Mouse (Mus musculus): ENCODE data around the gene Nup214. TPM values are rescaled to one million over a fixed set of nuclear protein-coding genes. Genes with fewer than 3 reads are reported as not detected.

The Nup214 gene
- polyA plus RNA-seq, 1 experiment from 2014 or later, result 76.0 TPM

DNA sequence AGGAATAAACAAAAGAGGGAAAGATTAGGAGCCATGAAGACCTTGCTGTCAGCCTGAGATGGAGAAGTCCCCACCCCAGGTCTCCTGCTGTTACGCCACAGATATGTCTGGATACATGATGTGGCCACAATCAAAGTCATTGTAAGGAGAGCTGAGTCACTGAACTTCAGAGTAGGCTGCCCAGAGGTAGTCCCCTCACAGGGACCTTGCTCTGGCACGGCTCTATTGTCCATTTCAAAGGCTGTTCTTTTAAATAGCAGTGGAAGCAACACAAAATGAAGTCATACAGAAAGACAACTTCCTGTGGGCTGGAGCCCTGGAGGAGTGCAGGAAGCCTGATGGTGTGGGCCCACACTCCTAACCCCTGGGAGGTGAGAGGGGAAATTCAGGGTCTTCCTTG is 87.0 kb downstream of the Nup214 start:
- no peak overlapping the region for H3K9ac ChIP-seq (ENCODE audit: low read length)
- WGBS, result 77% methylated on average over 2 of the region's 2 CpGs
- DNase-seq (ENCODE audit: low spot score), result no peak
- H3K4me2 ChIP-seq (ENCODE audit: low read depth, low read length, severe bottlenecking), result no peak overlapping the region
- no peak overlapping the region for H3K27ac ChIP-seq (ENCODE audit: low read depth, low read length)
- H3K4me3 ChIP-seq (ENCODE audit: low read depth, low read length), result no peak overlapping the region
- no peaks in the 10 kb centered on the region for H3K4me1 ChIP-seq (replicated peaks; ENCODE audit: control insufficient read depth, insufficient read depth, low read length)
- ATAC-seq (replicated peaks; ENCODE audit: low FRiP score), result no peak
- no peaks in the 10 kb centered on the region for H3K9me3 ChIP-seq (ENCODE audit: control insufficient read depth, low read length)
- H3K36me3 ChIP-seq (ENCODE audit: control insufficient read depth, insufficient read depth, low read length), result no peaks in the 10 kb centered on the region; the same call in 1 of the 2 replicates
- H3K27me3 ChIP-seq (ENCODE audit: control insufficient read depth, insufficient read depth, low read length), result no peaks in the 10 kb centered on the region

DNA sequence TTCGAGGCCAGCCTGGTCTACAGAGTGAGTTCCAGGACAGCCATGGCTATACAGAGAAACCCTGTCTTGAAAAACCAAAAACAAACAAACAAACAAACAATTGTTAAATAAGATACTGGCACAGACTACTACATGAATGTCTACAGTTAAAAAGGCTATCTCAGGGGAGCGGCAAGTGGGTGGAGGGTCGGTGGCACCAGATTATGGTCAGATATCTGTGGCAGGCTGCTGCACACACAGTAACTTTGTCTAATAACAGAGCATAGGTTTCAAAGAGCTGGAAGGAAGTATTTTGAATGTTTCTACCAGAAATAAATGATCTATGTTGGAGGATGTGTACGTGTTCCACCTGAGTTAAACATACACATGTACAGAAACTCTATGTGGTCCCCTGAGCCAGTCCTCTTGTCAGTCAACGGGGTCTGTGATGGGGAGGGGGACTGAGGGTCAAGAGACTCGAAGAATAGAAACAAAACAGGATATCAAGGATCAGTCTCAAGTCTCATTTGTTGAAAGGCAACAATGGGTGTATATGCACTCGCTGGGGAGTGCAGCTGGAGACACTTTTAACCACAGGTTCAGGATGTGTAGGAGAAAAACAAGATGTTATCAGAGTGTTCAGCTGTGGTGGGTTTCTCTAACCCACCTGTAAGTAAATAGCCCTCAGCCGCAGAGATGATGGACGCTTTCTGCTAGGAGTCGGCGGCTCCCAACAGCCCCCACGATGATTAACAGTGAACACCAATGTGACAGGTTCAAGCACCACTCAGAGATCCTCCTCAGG is 87.7 kb downstream of the Nup214 start:
- DNase-seq (ENCODE audit: low spot score), result no peak
- no peak overlapping the region for H3K4me2 ChIP-seq (ENCODE audit: low read depth, low read length, severe bottlenecking)
- no peak overlapping the region for H3K4me3 ChIP-seq (ENCODE audit: low read depth, low read length)
- no peaks in the 10 kb centered on the region for H3K9me3 ChIP-seq (ENCODE audit: control insufficient read depth, low read length)
- no peaks in the 10 kb centered on the region for H3K27me3 ChIP-seq (ENCODE audit: control insufficient read depth, insufficient read depth, low read length)
- no peak for ATAC-seq (replicated peaks; ENCODE audit: low FRiP score)
- H3K27ac ChIP-seq (ENCODE audit: low read depth, low read length), result no peak overlapping the region
- H3K4me1 ChIP-seq (replicated peaks; ENCODE audit: control insufficient read depth, insufficient read depth, low read length), result no peaks in the 10 kb centered on the region
- H3K9ac ChIP-seq (ENCODE audit: low read length), result no peak overlapping the region
- WGBS, result 82% methylated on average over 12 of the region's 12 CpGs
- H3K36me3 ChIP-seq (ENCODE audit: control insufficient read depth, insufficient read depth, low read length), result no peaks in the 10 kb centered on the region; the same call in 1 of the 2 replicates

DNA sequence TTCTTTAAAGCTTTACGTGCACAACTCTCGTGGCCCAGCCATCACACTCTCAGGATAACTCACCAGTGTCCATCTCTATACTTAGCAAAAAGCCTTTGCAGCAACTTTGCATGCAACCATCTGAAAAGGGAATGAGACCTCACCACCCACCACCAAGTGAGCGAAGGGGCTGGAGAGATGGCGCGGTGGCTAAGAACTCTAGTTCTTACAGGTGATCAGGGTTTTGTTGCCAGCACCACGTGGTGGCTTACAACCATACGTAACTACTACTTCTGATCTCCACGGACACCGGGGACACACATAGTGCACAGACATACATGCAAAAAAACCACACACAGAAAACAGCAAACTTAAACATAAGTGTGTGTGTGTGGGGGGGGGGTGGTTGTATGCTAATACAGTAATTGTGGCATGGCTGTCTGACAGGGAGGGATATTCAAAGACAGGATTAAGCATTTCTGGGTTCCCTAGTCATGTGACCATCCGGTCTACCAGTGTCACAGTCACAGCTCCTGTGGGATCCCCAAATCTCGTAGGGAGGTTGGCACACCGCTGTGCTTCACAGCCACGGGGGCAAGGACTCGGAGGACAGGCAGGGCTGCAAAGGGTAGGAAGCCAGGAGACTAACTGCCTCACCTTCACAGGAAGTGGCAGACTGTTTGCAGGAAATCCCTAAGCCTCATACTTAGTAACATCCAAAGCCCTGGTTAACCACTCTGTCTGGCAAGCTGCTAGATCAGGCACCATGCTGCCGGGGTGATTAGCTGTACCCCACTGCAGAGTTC is 88.6 kb downstream of the Nup214 start:
- Histone ChIP-seq H3K4me1 (replicated peaks; ENCODE audit: control insufficient read depth, insufficient read depth, low read length) (no peaks in the 10 kb centered on the region), H3K4me2 (ENCODE audit: low read depth, low read length, severe bottlenecking) (no peak overlapping the region), H3K36me3 (ENCODE audit: control insufficient read depth, insufficient read depth, low read length) (no peaks in the 10 kb centered on the region; the same call in 1 of the 2 replicates), H3K27me3 (ENCODE audit: control insufficient read depth, insufficient read depth, low read length) (no peaks in the 10 kb centered on the region), H3K9me3 (ENCODE audit: control insufficient read depth, low read length) (no peaks in the 10 kb centered on the region), H3K9ac (ENCODE audit: low read length) (no peak overlapping the region), H3K4me3 (ENCODE audit: low read depth, low read length) (no peak overlapping the region), H3K27ac (ENCODE audit: low read depth, low read length) (no peak overlapping the region)
- WGBS, result 90% methylated on average over 15 of the region's 15 CpGs
- no peak for DNase-seq (ENCODE audit: low spot score)
- ATAC-seq (replicated peaks; ENCODE audit: low FRiP score), result no peak

DNA sequence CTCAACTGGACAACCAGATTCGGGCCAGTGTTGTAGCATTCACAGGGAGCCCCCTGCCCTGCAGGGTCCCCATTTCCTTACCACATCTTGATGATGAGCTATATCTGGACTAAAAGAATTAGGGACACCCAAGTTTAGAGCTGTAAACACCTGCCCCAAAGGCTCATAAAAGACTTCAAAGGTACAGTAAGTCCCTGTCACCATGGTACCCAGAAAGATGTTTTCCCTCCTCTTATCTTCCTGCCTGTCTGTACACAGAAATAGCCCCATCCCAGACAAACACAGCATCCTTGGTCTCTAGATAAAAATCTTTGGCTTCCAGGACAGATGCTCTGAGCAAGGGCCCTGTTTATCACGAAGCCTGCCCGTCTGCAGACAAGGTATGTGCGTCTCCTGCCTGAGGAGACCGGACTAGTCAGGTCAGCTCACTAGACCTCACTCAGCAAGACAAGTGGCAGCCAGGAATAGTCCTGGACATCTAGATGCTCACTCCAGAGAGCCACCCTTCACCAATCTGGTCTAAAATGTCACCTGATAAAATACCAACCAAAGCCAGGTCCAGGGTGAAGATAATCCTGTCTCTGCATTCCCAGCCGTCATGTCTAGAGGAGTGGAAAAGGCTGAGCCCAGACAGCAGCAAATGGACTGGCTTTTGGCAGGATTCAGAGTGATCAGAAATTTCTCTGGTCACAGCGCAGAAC is 89.4 kb downstream of the Nup214 start:
- Histone ChIP-seq H3K9me3 (ENCODE audit: control insufficient read depth, low read length) (no peaks in the 10 kb centered on the region), H3K36me3 (ENCODE audit: control insufficient read depth, insufficient read depth, low read length) (no peaks in the 10 kb centered on the region; the same call in 1 of the 2 replicates), H3K4me2 (ENCODE audit: low read depth, low read length, severe bottlenecking) (no peak overlapping the region), H3K4me1 (replicated peaks; ENCODE audit: control insufficient read depth, insufficient read depth, low read length) (no peaks in the 10 kb centered on the region), H3K9ac (ENCODE audit: low read length) (no peak overlapping the region), H3K27ac (ENCODE audit: low read depth, low read length) (no peak overlapping the region), H3K4me3 (ENCODE audit: low read depth, low read length) (no peak overlapping the region), H3K27me3 (ENCODE audit: control insufficient read depth, insufficient read depth, low read length) (no peaks in the 10 kb centered on the region)
- 87% methylated on average over 7 of the region's 7 CpGs for WGBS
- ATAC-seq (replicated peaks; ENCODE audit: low FRiP score) (no peak), DNase-seq (ENCODE audit: low spot score) (no peak)

DNA sequence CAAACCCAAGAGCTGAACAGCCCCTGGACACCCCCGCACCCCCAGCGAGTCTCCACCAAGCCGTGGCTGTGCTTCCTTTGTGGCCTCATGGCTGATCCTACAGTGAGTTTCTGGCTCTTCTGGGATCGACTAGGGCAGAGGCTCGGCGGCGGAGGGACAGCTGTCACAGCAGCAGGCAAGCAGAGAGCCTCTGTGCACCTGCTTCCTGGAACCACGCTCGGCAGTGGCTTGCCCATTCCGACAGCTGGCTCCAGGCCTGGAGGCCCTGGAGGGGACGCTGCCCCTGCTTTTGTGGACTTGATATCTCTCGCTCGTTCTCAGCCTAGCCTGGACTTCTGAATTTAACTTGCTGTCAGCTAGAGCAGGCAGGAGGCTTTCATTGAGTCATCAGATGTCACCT is 90.7 kb downstream of the Nup214 start:
- H3K4me1 ChIP-seq (replicated peaks; ENCODE audit: control insufficient read depth, insufficient read depth, low read length), result no peaks in the 10 kb centered on the region; the same call in 1 of the 2 replicates
- H3K4me3 ChIP-seq (ENCODE audit: low read depth, low read length), result no peak overlapping the region
- no peak for DNase-seq (ENCODE audit: low spot score)

DNA sequence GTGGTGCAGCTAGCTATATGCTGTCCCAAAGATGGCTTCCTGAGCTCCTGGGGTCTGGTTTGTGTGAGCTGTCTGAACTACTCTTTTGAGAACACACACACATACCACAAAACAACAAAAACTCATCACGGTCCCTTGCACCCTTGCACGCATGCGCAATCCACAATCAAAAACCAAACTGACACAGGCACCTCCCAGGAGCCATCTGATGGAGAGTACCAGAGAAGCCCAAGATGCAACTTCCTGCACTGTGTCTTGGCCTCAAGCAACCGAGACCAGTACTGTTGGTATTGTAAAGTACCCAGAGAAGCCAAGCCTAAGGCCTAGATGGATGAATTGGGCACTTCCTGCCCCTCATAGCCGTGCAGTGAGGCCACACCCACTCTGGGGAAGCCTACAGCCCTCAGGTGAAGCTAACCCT is 91.1 kb downstream of the Nup214 start:
- Histone ChIP-seq H3K27me3 (ENCODE audit: control insufficient read depth, insufficient read depth, low read length) (no peaks in the 10 kb centered on the region), H3K36me3 (ENCODE audit: control insufficient read depth, insufficient read depth, low read length) (no peaks in the 10 kb centered on the region; the same call in 1 of the 2 replicates), H3K27ac (ENCODE audit: low read depth, low read length) (no peak overlapping the region), H3K4me3 (ENCODE audit: low read depth, low read length) (no peak overlapping the region), H3K4me1 (replicated peaks; ENCODE audit: control insufficient read depth, insufficient read depth, low read length) (no peaks in the 10 kb centered on the region; the same call in 1 of the 2 replicates), H3K4me2 (ENCODE audit: low read depth, low read length, severe bottlenecking) (no peak overlapping the region), H3K9ac (ENCODE audit: low read length) (no peak overlapping the region), H3K9me3 (ENCODE audit: control insufficient read depth, low read length) (no peaks in the 10 kb centered on the region)
- DNase-seq (ENCODE audit: low spot score), result no peak
- no peak for ATAC-seq (replicated peaks; ENCODE audit: low FRiP score)
- WGBS, result 80% methylated on average over 5 of the region's 5 CpGs

More for the DNA sequence above, 90.7 kb downstream of the Nup214 start:
- no peaks in the 10 kb centered on the region for H3K9me3 ChIP-seq (ENCODE audit: control insufficient read depth, low read length)
- H3K4me2 ChIP-seq (ENCODE audit: low read depth, low read length, severe bottlenecking), result no peak overlapping the region
- WGBS, result 83% methylated on average over 13 of the region's 13 CpGs
- no peak overlapping the region for H3K27ac ChIP-seq (ENCODE audit: low read depth, low read length)
- ATAC-seq (replicated peaks; ENCODE audit: low FRiP score), result no peak
- H3K27me3 ChIP-seq (ENCODE audit: control insufficient read depth, insufficient read depth, low read length), result no peaks in the 10 kb centered on the region
- no peak overlapping the region for H3K9ac ChIP-seq (ENCODE audit: low read length)
- no peaks in the 10 kb centered on the region; the same call in 1 of the 2 replicates for H3K36me3 ChIP-seq (ENCODE audit: control insufficient read depth, insufficient read depth, low read length)

DNA sequence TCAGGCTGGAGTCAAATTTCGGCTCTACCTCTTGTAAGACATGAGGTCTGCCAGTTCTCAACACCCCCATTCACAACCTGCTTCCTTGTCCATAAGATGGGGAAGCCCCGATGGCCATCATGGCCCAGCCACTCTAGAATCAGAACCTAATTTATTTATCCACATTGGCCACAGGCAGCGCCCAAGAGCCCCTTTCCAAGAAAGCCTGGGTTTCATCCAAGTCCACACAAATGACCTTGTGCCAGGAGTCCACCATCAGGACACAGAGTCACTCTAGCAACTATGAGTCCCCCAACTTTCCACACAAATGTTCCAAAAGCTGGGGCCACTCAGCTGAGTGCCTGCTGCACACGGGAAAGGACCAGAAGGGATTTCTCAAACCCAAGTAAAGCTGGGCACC is 91.8 kb downstream of the Nup214 start:
- Histone ChIP-seq H3K4me1 (replicated peaks; ENCODE audit: control insufficient read depth, insufficient read depth, low read length) (no peaks in the 10 kb centered on the region; the same call in 1 of the 2 replicates), H3K36me3 (ENCODE audit: control insufficient read depth, insufficient read depth, low read length) (no peaks in the 10 kb centered on the region; the same call in 1 of the 2 replicates), H3K4me2 (ENCODE audit: low read depth, low read length, severe bottlenecking) (no peak overlapping the region), H3K9ac (ENCODE audit: low read length) (no peak overlapping the region), H3K4me3 (ENCODE audit: low read depth, low read length) (no peak overlapping the region), H3K9me3 (ENCODE audit: control insufficient read depth, low read length) (no peaks in the 10 kb centered on the region), H3K27ac (ENCODE audit: low read depth, low read length) (no peak overlapping the region), H3K27me3 (ENCODE audit: control insufficient read depth, insufficient read depth, low read length) (no peaks in the 10 kb centered on the region)
- WGBS, result 81% methylated on average over 4 of the region's 4 CpGs
- DNase-seq (ENCODE audit: low spot score) (no peak), ATAC-seq (replicated peaks; ENCODE audit: low FRiP score) (no peak)

DNA sequence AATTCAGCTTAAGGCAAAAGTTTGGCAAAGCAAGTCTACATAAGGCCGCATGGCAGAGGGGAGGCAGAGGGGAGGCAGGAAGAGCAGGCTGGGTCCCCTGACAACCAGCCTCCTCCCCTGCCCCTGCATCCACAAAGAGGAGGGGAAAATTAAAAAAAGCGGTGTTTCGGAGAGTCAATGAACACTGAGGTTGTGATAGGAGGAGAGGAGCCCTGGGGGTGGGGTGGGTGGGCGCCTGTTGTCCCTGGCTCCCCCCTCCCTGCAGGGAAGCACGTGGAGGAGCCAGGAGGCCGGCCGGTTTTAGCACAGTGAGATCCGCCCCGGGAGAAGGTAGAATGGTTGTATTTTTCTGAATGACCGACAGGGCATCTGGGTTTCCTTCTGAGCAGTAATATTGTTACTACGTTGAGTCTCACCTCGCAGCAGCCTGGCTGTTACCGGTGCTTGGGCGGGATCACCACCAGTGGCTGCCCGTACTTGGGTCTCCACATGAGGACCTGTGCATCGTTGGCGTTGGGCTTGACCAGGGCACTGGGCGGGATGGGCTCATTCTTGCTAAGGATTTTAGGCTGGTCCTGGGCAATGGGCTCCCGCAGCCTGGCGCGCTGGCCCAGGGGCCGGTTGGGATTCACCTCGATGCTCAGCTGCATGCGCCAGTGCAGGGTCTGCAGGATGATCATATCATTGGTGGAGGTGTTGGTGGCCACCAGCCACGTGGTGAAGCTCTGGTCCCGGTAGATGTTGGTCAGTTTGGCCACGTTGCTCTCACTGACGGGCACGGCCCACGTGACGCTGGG is 94.8 kb downstream of the Nup214 start:
- Histone ChIP-seq H3K27me3 (ENCODE audit: control insufficient read depth, insufficient read depth, low read length) (no peaks in the 10 kb centered on the region), H3K36me3 (ENCODE audit: control insufficient read depth, insufficient read depth, low read length) (no peaks in the 10 kb centered on the region), H3K4me3 (ENCODE audit: low read depth, low read length) (no peak overlapping the region), H3K9me3 (ENCODE audit: control insufficient read depth, low read length) (no peaks in the 10 kb centered on the region), H3K27ac (ENCODE audit: low read depth, low read length) (no peak overlapping the region), H3K4me2 (ENCODE audit: low read depth, low read length, severe bottlenecking) (0 out of 2 replicates have a peak overlapping the region, but pooled peaks have one; percentile 8), H3K9ac (ENCODE audit: low read length) (no peak overlapping the region), H3K4me1 (replicated peaks; ENCODE audit: control insufficient read depth, insufficient read depth, low read length) (no peaks in the 10 kb centered on the region; the same call in 1 of the 2 replicates)
- ATAC-seq (replicated peaks; ENCODE audit: low FRiP score), result no peak
- DNase-seq (ENCODE audit: low spot score), result no peak
- 54% methylated on average over 31 of the region's 31 CpGs for WGBS
